In the genomic region with DNA sequence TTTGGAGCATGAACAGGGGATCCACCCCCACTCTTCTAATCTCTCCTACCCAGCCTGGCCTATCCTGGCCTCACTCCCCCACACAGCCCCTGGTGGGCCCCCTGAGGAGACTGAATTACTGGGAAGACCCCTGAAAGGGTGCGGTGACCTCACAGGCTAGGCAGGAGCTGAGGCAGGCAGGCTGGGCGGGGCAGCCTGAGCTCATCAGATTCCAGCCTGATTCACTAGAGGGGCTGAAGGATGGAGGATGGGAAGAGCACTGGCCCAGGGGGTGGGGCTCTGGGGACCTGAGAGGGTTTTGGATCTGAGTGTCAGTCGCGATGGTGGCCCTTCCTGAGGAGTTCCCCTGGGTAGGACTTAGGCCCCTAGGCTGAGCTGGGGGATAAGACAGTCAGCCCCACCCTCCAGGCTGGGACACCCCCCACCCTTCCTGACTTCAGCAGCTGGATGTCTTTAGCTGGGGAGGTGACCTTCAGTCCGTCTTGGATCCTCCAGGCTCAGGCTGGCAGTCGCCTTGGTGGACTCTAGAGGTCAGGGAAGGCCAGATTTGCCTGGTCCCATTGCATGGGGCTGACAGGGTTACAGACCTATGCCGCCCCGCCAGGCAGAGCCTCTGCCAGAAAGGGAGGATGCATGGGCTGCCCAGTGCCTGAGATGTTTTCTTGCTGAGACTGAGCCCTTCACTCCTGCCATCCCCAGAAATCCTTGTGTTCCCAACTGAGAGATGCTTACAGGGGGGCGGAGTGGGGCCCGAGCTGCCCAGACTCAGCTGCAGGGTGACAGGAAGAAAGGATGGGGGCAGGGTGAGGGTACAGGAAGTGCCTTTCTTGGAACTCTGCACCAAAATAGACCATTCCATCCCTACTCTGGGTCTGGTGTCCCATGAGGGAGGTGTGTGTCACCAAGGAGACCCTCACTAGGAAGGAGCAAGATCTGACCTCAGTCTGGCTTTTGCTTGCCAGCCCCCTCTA, we compare ENCODE assay signal across 9 mouse cellular contexts. TPM values are rescaled to one million over a fixed set of nuclear protein-coding genes. Genes with fewer than 3 reads are reported as not detected.
DNase-seq lines count a peak whose midpoint lies in the region; ATAC-seq and TF ChIP-seq lines count a peak whose summit lies in the region.
"Had no signal": no experiment of that assay in that cellular context is flagged by ENCODE, and none has a peak within 500 bp of the region (broad histone marks: within the 10 kb centered on the region; RNA-seq: fewer than 3 reads in every experiment).

No protein-coding gene starts in this region.

- TF ChIP-seq CTCF in liver, postnatal 0 days (IDR thresholded peaks at IDR 0.05; ENCODE audit: low read depth) = no peak

- no peak for ATAC-seq in liver, postnatal 0 days
- ATAC-seq in erythroid progenitor cell, adult 5-6 weeks (replicated peaks; ENCODE audit: low FRiP score, poor library complexity, severe bottlenecking) = no peak

- WGBS in liver, postnatal 0 days (ENCODE audit: insufficient replicate concordance) = 23% methylated on average over 10 of the region's 10 CpGs

- peak; percentile 34 for DNase-seq in gastrocnemius, postnatal 10 days
- no peak for DNase-seq in gastrocnemius, adult 8-10 months (ENCODE audit: low spot score in 2 of 2)
- peak; percentile 80 for DNase-seq in R1 (ENCODE audit: low read depth, low spot score)
- peak; percentile 27 for DNase-seq in heart, postnatal 25 days (ENCODE audit: low spot score)
- no peak for DNase-seq in liver, postnatal 0 days
- no peak for DNase-seq in c-Kit-positive CD71-positive TER-119-positive erythroid progenitor cells, embryonic 14.5 days (ENCODE audit: low spot score)
- DNase-seq in right cerebral cortex, adult 2 months (ENCODE audit: low spot score in 2 of 2) = no peak

- no peaks in the 10 kb centered on the region for H3K9me3 ChIP-seq in liver, postnatal 0 days (ENCODE audit: low read length)

- H3K4me1 ChIP-seq in liver, postnatal 0 days (ENCODE audit: insufficient read depth) = peaks cover 6% of the 10 kb centered on the region; the same call in 1 of the 2 replicates

- intact Hi-C loops in heart, postnatal 25 days (cut with DNase I) = no loop called here

- peak overlapping the region; percentile 34 for H3K27ac ChIP-seq in liver, postnatal 0 days (ENCODE audit: low read depth)

- TF ChIP-seq EP300 in liver, postnatal 0 days (IDR thresholded peaks at IDR 0.05; ENCODE audit: low read depth) = no peak

- peaks cover 9% of the 10 kb centered on the region for H3K27me3 ChIP-seq in liver, postnatal 0 days (ENCODE audit: insufficient read depth, low read length)

- H3K36me3 ChIP-seq in liver, postnatal 0 days (replicated peaks; ENCODE audit: insufficient read depth, low read length) = no peaks in the 10 kb centered on the region

- H3K4me2 ChIP-seq in liver, postnatal 0 days (ENCODE audit: low read depth, low read length) = no peak overlapping the region

- H3K9ac ChIP-seq in liver, postnatal 0 days (replicated peaks) = no peak overlapping the region

- no peak overlapping the region for H3K4me3 ChIP-seq in liver, postnatal 0 days (ENCODE audit: low read depth, low read length)

RNA-seq across cellular contexts. Expression of a gene that starts 8.8 kb away (rescaled TPM):
- total RNA-seq in gastrocnemius, postnatal 10 days (2021) = 10 to 100 TPM; 45.2 to 60.2 TPM
- 1 to 10 TPM; 5.2 to 8.9 (median 7.0) TPM for total RNA-seq in gastrocnemius, adult 8-10 months (2022)
- 10 to 100 TPM; 15.3 to 16.1 TPM for total RNA-seq in heart, postnatal 25 days (2021)
- polyA plus RNA-seq in liver, postnatal 0 days (2015; fragmentation: Nextera tagmentation; extraction: Ambion mirVana) = 2.0 and 2.4 TPM in 2 replicates
- total RNA-seq in erythroid progenitor cell, adult 5-6 weeks (2015; ENCODE audit: low replicate concordance) = not detected in 2 replicates
- total RNA-seq in erythroid progenitor cell, adult 5-6 weeks (2017; ENCODE audit: low replicate concordance) = not detected in 2 replicates
- total RNA-seq: CH12.LX had no signal

RNA-seq across cellular contexts. Expression of a gene that starts 8.8 kb away (rescaled TPM):
- 1 to 10 TPM; 1.5 to 1.8 TPM for total RNA-seq in gastrocnemius, postnatal 10 days (2021)
- 1 to 10 TPM in 1 of 4 experiments, under 1 TPM in 3; 0.47 to 1.0 (median 0.75) TPM for total RNA-seq in gastrocnemius, adult 8-10 months (2022)
- 1 to 10 TPM; 1.6 to 3.4 TPM for total RNA-seq in heart, postnatal 25 days (2021)
- polyA plus RNA-seq in liver, postnatal 0 days (2015; fragmentation: Nextera tagmentation; extraction: Ambion mirVana) = 0.21 and 0.36 TPM in 2 replicates
- total RNA-seq in erythroid progenitor cell, adult 5-6 weeks (2015; ENCODE audit: low replicate concordance) = 0.42 TPM in 1 of 2 replicates, not detected in the other
- total RNA-seq in erythroid progenitor cell, adult 5-6 weeks (2017; ENCODE audit: low replicate concordance) = not detected in 2 replicates

RNA-seq across cellular contexts. Expression of a gene that starts 17.9 kb away (rescaled TPM):
- total RNA-seq in gastrocnemius, postnatal 10 days (2021) = 10 to 100 TPM; 14.3 to 15.5 TPM
- total RNA-seq in gastrocnemius, adult 8-10 months (2022) = 10 to 100 TPM; 14.8 to 17.6 (median 16.4) TPM
- 10 to 100 TPM; 11.4 to 12.3 TPM for total RNA-seq in heart, postnatal 25 days (2021)
- 20.7 and 22.6 TPM in 2 replicates for polyA plus RNA-seq in liver, postnatal 0 days (2015; fragmentation: Nextera tagmentation; extraction: Ambion mirVana)
- 4.6 and 13.0 TPM in 2 replicates for total RNA-seq in erythroid progenitor cell, adult 5-6 weeks (2015; ENCODE audit: low replicate concordance)
- 4.5 and 10.9 TPM in 2 replicates for total RNA-seq in erythroid progenitor cell, adult 5-6 weeks (2017; ENCODE audit: low replicate concordance)

RNA-seq across cellular contexts. Expression of a gene that starts 20.4 kb away (rescaled TPM):
- total RNA-seq in gastrocnemius, postnatal 10 days (2021) = 1 to 10 TPM in 1 of 2 experiments, under 1 TPM in 1; 0.84 to 1.3 TPM
- total RNA-seq in gastrocnemius, adult 8-10 months (2022) = 1 to 10 TPM in 3 of 4 experiments, under 1 TPM in 1; 0.61 to 1.7 (median 1.4) TPM
- 1 to 10 TPM; 2.2 TPM for total RNA-seq in heart, postnatal 25 days (2021)
- polyA plus RNA-seq in liver, postnatal 0 days (2015; fragmentation: Nextera tagmentation; extraction: Ambion mirVana) = 0.19 and 0.31 TPM in 2 replicates
- total RNA-seq in erythroid progenitor cell, adult 5-6 weeks (2015; ENCODE audit: low replicate concordance) = 1.3 and 4.0 TPM in 2 replicates
- total RNA-seq in erythroid progenitor cell, adult 5-6 weeks (2017; ENCODE audit: low replicate concordance) = 2.1 TPM in 1 of 2 replicates, not detected in the other

RNA-seq across cellular contexts. Expression of a gene that starts 20.5 kb away (rescaled TPM):
- 10 to 100 TPM; 21.5 to 21.9 TPM for total RNA-seq in gastrocnemius, postnatal 10 days (2021)
- total RNA-seq in gastrocnemius, adult 8-10 months (2022) = 10 to 100 TPM; 16.0 to 23.1 (median 19.5) TPM
- 10 to 100 TPM; 47.0 to 47.3 TPM for total RNA-seq in heart, postnatal 25 days (2021)
- polyA plus RNA-seq in liver, postnatal 0 days (2015; fragmentation: Nextera tagmentation; extraction: Ambion mirVana) = 11.7 and 12.4 TPM in 2 replicates
- not detected in 2 replicates for total RNA-seq in erythroid progenitor cell, adult 5-6 weeks (2015; ENCODE audit: low replicate concordance)
- 0.68 TPM in 1 of 2 replicates, not detected in the other for total RNA-seq in erythroid progenitor cell, adult 5-6 weeks (2017; ENCODE audit: low replicate concordance)

Comparison
In these comparisons a context has a peak if more than half of its experiments do, and no peak if none do; other contexts are left out.
1. DNase-seq: peak in gastrocnemius, postnatal 10 days (single experiment), R1 (single experiment) and heart, postnatal 25 days (single experiment); none in gastrocnemius, adult 8-10 months (0 of 2), liver, postnatal 0 days (single experiment), c-Kit-positive CD71-positive TER-119-positive erythroid progenitor cells, embryonic 14.5 days (single experiment) and right cerebral cortex, adult 2 months (0 of 2).
2. RNA of a gene that starts 8.8 kb away (total RNA-seq): 45.2 to 60.2 TPM in gastrocnemius, postnatal 10 days, 15.3 to 16.1 TPM in heart, postnatal 25 days and 5.2 to 8.9 TPM in gastrocnemius, adult 8-10 months; not detected in erythroid progenitor cell, adult 5-6 weeks; every median in the first group is over 4 times any median in the second.